Mouse (Mus musculus) heart, adult 2 months (tissue): ENCODE measurements around the gene Nyap1. TPM values are rescaled to one million over a fixed set of nuclear protein-coding genes. Genes with fewer than 3 reads are reported as not detected.

Source experiments
- DNase-seq, 2 experiments: peaks; one replicate each; pipeline ENCODE4 v3.0.0; 2021
- H3K27ac ChIP-seq: fragments of 200-600 bp; 2 replicates; pipeline ENCODE4 v1.8.1; 2022
- H3K27me3 ChIP-seq: fragments of 200-500 bp; 2 replicates; pipeline ENCODE4 v1.6.1; 2012; ENCODE audit warnings: mild to moderate bottlenecking, low read length, inconsistent platforms, mixed read lengths; ENCODE audit not compliant: control insufficient read depth, insufficient read depth
- H3K36me3 ChIP-seq: fragments of 200-500 bp; 2 replicates; pipeline ENCODE4 v1.6.1; 2012; ENCODE audit warnings: low read length, inconsistent platforms; ENCODE audit not compliant: control insufficient read depth, insufficient read depth
- H3K4me1 ChIP-seq: fragments of 200-500 bp; 2 replicates; pipeline ENCODE4 v1.6.1; 2011; ENCODE audit warnings: low read length; ENCODE audit not compliant: control insufficient read depth, insufficient read depth
- H3K4me3 ChIP-seq: fragments of 200-600 bp; 2 replicates; pipeline ENCODE4 v1.8.1; 2022
- H3K79me2 ChIP-seq: fragments of 200-500 bp; replicated peaks from 2 replicates; pipeline ENCODE4 v1.6.1; 2012; ENCODE audit warnings: mild to moderate bottlenecking, inconsistent platforms, low read length, moderate library complexity, mixed read lengths; ENCODE audit not compliant: control insufficient read depth, insufficient read depth
- H3K9ac ChIP-seq: fragments of 200-500 bp; 2 replicates; pipeline ENCODE4 v1.6.1; 2012; ENCODE audit warnings: low read depth, mild to moderate bottlenecking, control low read depth, inconsistent platforms, low read length, mixed read lengths
- CTCF ChIP-seq: fragments of 200-600 bp; IDR thresholded peaks from 2 replicates; pipeline ENCODE4 v1.8.1; 2022; ENCODE audit warnings: antibody characterized with exemption, mild to moderate bottlenecking, moderate library complexity
- EP300 ChIP-seq: fragments of 200-500 bp; IDR thresholded peaks from 2 replicates; pipeline ENCODE4 v1.6.1; 2011; ENCODE audit warnings: low read depth, low read length, control low read depth; ENCODE audit not compliant: insufficient read depth
- POLR2A ChIP-seq: fragments of 200-500 bp; IDR thresholded peaks from 2 replicates; pipeline ENCODE4 v1.6.1; 2011; ENCODE audit warnings: mild to moderate bottlenecking, low read depth, low read length, control low read depth; ENCODE audit not compliant: insufficient read depth
- WGBS: fragments of 180-500 bp; shearing (Covaris S2); methylation state at CpG from one replicate; pipeline ENCODE4 v1.1.7; 2018; 5-methylcytosine and 5-hydroxymethylcytosine counted together
- intact Hi-C: fragments of 180-260 bp; cut with DNase I; formaldehyde crosslinking; loops from one replicate; pipeline ENCODE4 v1.15.1; 2025
- polyA plus RNA-seq: library from polyadenylated mRNA; depleted of rRNA; stranded (reverse); fragments of >200 nt; gene quantifications from 2 replicates; pipeline ENCODE4 v1.2.3, GENCODE M21; 2012
- total RNA-seq, 2 experiments: library from RNA; stranded (reverse); gene quantifications; 2 replicates each; pipeline ENCODE4 v1.2.3; 2021

The Nyap1 gene
- total and polyA plus RNA-seq, 3 experiments, result 0.94 to 1.7 (median 1.2) TPM

DNA sequence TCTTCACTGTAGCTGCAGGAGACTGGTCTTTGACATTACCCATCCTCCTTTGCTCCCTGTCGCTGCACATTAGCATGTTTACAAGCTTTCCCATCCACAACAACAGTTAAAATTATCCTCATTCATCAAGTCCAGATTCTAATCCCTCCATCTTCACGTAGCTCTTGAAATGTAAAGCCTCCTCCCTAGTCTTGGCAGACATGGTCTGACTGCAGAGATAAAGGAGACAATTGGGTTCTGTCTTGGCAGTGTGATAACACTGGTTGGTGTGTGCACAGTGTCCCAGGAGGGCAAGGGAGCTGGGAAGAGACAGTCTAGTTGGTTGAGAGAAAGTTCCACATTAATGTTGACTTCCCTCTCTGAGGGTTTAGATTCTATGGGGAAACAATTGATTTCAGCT lies 41.6 kb downstream of the Nyap1 start:
- no peaks in the 10 kb centered on the region for H3K4me1 ChIP-seq
- no peaks in the 10 kb centered on the region for H3K79me2 ChIP-seq
- intact Hi-C loops, result no loop called here
- H3K4me3 ChIP-seq, result no peak overlapping the region
- no peaks in the 10 kb centered on the region for H3K36me3 ChIP-seq
- H3K27ac ChIP-seq, result no peak overlapping the region
- no peak for DNase-seq
- H3K27me3 ChIP-seq, result no peaks in the 10 kb centered on the region
- no peak overlapping the region for H3K9ac ChIP-seq
- TF ChIP-seq POLR2A, result no peak
- TF ChIP-seq EP300, result no peak
- TF ChIP-seq CTCF, result no peak
- WGBS, result 41% methylated on average over 2 of the region's 2 CpGs

DNA sequence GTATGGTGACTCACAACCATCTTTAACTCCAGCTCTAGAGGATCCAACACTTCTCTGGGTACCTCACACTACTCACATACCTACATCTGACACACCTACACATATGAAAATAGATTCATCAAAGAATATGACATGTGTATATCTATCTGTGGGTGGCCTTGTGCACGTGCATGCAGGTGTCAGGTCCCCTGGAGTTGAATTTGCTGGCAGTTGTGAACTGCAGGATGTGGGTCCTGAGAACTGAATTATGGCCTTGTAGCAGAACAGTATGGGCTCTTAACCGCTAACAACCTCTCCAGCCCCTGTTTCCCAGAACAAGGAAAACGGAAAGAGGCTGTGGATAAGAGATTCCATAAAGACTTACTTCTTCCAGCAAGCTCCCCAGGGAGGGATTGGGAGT lies 42.3 kb downstream of the Nyap1 start:
- 45% methylated on average over 3 of the region's 3 CpGs for WGBS
- TF ChIP-seq EP300 (no peak), CTCF (no peak), POLR2A (no peak)
- Histone ChIP-seq H3K4me1 (no peaks in the 10 kb centered on the region), H3K27me3 (no peaks in the 10 kb centered on the region), H3K79me2 (no peaks in the 10 kb centered on the region), H3K4me3 (no peak overlapping the region), H3K9ac (no peak overlapping the region), H3K36me3 (no peaks in the 10 kb centered on the region), H3K27ac (no peak overlapping the region)
- intact Hi-C loops, result no loop called here
- DNase-seq, result no peak

DNA sequence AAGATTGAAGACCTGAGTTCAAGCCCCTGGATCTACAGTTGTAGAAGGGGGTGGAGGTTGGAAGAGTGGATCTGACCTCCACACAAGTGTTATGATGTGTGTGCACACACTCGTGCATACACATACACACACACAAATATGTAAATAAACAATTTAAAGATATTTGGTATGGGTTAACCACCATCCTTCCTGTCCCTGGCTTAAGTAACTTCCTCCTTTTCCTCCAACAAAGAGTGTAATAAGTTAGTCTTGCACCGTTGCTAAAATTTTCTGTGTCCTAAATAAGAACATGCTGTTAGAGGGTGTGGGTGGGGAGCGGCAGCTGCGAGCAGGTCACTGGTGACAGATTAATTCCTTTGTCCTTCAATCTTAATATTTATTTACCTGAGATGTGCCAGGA lies 45.5 kb downstream of the Nyap1 start:
- no peak for DNase-seq
- intact Hi-C loops, result no loop called here

DNA sequence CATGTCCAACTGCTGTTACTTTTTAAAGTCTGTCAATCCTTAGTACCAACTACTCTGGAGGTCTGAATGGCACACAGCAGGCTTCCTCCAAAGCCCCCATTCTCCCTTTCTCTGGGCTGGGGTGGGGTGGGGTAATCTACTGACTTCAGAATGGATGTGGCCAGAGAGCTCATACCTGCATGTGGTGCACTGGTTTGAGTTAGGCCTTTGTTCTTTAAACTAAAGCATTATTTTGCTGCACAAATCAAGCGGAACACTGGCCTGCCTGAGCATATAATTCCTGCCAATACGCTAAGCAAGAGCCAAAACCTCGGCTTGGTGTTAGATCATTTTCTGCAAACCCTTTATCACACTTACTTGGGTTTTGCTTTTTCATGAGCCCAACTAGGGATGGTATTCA lies 46.6 kb downstream of the Nyap1 start:
- intact Hi-C loops, result no loop called here
- no peak for TF ChIP-seq POLR2A
- no peak for TF ChIP-seq CTCF
- no peak for TF ChIP-seq EP300

More for the DNA sequence above, 45.5 kb downstream of the Nyap1 start:
- no peaks in the 10 kb centered on the region for H3K36me3 ChIP-seq
- H3K9ac ChIP-seq, result no peak overlapping the region
- no peaks in the 10 kb centered on the region for H3K27me3 ChIP-seq
- no peak for TF ChIP-seq CTCF
- TF ChIP-seq POLR2A, result no peak
- TF ChIP-seq EP300, result no peak
- H3K4me1 ChIP-seq, result no peaks in the 10 kb centered on the region
- no peak overlapping the region for H3K4me3 ChIP-seq
- no peak overlapping the region for H3K27ac ChIP-seq
- 56% methylated on average over 4 of the region's 4 CpGs for WGBS
- no peaks in the 10 kb centered on the region for H3K79me2 ChIP-seq

DNA sequence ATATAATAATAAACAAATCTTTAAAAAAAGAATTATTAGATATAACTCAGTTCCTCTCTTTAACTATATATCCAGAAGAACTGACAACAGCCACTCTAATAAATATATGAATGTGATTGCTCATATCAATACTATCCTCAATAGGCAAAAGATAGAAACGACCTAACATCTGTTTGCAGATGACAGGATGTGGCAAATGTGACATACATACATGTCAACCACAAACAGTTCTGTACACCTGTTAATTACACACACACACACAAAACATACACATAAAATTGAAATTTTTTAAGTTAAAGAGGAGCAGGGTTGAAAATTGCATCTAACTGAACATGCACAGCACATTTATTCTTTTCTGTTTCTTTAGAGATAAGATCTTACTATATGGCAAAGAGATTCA lies 49.5 kb downstream of the Nyap1 start:
- TF ChIP-seq EP300 (no peak), CTCF (no peak)
- intact Hi-C loops, result no loop called here
- no peak for DNase-seq
- Histone ChIP-seq H3K79me2 (no peaks in the 10 kb centered on the region), H3K27ac (no peak overlapping the region), H3K9ac (no peak overlapping the region), H3K4me3 (no peak overlapping the region), H3K27me3 (no peaks in the 10 kb centered on the region), H3K4me1 (no peaks in the 10 kb centered on the region), H3K36me3 (no peaks in the 10 kb centered on the region)
- WGBS, result 61% methylated on average over 1 of the region's 1 CpGs

More for the DNA sequence above, 46.6 kb downstream of the Nyap1 start:
- H3K79me2 ChIP-seq, result no peaks in the 10 kb centered on the region
- H3K4me3 ChIP-seq, result no peak overlapping the region
- H3K27me3 ChIP-seq, result no peaks in the 10 kb centered on the region
- no peak overlapping the region for H3K9ac ChIP-seq
- no peaks in the 10 kb centered on the region for H3K36me3 ChIP-seq
- WGBS, result 83% methylated on average over 3 of the region's 3 CpGs
- H3K4me1 ChIP-seq, result no peaks in the 10 kb centered on the region
- H3K27ac ChIP-seq, result no peak overlapping the region
- DNase-seq, result no peak

DNA sequence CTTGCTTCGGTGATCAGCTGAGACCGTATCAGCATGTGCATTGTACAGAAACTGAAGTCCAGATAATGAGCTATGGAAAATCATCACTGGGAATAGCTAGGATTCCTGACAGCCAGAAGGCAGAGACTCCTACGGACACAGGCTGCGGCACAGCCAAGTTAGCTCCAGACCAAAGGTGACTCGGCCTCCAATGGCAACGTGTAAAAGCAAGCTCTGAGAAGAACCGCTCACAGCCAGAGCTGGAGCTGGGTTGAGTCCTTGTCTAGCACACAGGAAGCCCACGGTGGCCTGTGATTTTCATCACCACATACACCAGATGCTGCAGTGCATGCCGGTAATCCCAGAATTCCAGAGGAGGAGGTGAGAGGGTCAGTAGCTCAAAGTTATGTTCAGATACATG lies 50.9 kb downstream of the Nyap1 start:
- Histone ChIP-seq H3K27ac (no peak overlapping the region), H3K79me2 (no peaks in the 10 kb centered on the region), H3K27me3 (no peaks in the 10 kb centered on the region), H3K4me3 (no peak overlapping the region), H3K9ac (no peak overlapping the region), H3K36me3 (no peaks in the 10 kb centered on the region), H3K4me1 (no peaks in the 10 kb centered on the region)
- no peak for TF ChIP-seq EP300
- no peak for TF ChIP-seq POLR2A
- 21% methylated on average over 9 of the region's 9 CpGs for WGBS
- intact Hi-C loops, result no loop called here
- no peak for DNase-seq
